Mouse (Mus musculus) frontal cortex, adult 2 months (tissue): ENCODE data around the gene Sec14l3. TPM values are rescaled to one million over a fixed set of nuclear protein-coding genes. Genes with fewer than 3 reads are reported as not detected.

Experiments used
- DNase-seq, 2 experiments: peaks; one replicate each; pipeline ENCODE4 v3.0.0; 2022; ENCODE audit warnings: low spot score in 1 of 2; ENCODE audit errors: extremely low spot score in 1 of 2
- polyA plus RNA-seq: library from polyadenylated mRNA; depleted of rRNA; stranded (reverse); fragments of >200 nt; gene quantifications from 2 replicates; pipeline ENCODE4 v1.2.3, GENCODE M21; 2012; rRNA removed

Sec14l3 gene
- polyA plus RNA-seq, 1 experiment: 0.40 TPM

DNA sequence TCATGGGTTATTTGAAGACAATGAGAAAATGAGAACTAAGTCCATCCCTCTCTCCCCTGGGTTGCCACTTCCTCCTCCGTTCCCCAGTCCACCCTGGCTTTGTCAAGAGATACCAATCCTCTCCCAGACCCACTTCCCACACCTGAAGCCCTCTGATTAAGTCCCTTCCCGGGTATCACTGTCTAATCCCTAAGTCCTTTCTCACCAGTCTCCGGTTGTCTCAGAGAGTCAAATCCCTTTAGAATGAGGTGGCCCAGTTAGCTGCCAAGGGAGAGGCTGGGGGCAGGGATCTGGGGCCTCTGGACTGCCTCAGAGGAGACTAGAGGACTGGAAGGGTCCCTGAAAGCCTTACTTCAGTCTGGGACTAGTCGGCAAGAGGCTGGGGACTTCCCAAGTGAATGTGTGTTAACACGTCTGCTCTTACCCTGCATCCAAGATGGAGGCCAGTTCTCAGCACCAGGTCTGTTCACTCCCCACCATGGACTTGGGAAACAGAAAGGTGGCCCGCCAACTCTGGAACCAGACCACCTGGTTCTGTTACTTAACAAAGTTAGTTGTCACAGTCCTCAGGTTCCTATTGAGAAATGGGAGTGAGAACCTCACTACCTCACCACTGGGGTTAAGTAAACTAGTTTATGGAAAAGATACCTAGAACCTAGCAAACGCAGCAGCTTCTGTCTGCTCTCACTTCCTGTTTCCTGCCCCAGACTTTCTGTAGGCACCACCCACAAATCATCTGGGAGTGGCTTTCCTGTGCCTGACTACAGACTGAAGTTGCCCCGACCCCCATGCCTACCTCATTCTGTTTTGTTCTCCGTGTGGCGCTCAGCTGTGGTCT is 58.3 kb downstream of the Sec14l3 start, which contains the start of gene Sec14l2:
Gene Sec14l2 (minus strand): TSS at position 674 of the 838 bp plus-strand sequence.
- DNase-seq: no peak

DNA sequence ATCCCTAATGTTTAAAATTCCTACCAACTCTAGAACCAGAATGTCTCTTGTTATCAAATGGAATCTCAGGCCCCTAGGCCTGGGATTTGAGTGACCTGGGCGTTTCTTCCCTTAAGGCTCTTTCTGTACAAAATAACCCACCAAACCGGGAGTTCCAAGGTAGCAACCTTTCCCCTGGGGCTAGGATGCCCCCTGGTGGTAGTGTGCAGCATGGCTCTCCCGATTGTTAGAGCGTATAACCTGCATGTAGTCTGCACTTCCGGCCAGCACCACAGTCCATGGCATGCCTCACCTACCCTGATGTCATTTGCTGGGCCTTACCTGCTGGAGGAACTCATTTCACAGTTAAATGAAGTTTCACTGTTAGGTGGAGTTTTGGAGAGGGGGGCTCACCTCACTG is 59.3 kb downstream of the Sec14l3 start:
- peak in 1 of 2 experiments; percentile 68 for DNase-seq

DNA sequence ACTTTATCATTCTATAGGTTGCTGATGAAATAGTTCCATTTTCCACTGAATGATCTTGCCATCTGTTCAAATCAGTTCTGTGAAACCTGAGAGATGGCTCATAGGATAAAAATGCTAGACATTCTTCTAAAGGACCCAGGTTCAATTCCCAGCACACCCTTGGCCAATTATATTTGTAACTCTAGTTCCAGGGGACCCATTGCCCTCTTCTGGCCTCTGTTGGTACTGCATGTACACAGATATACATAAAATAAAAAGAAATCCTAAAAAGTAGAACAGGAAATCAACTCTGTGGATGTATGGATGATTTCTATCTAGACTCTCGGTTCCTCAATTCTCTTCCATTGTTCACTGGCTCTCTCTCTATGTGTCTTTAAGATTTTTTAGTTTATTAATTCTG is 62.4 kb downstream of the Sec14l3 start:
- DNase-seq: no peak

Other genes with a start within 250 kb of the Sec14l3 start
- gene Osbp2, start 200.9 kb upstream of the Sec14l3 start, polyA plus RNA-seq: 65.4 TPM in 2 replicates
- gene 4921536K21Rik, start 169.7 kb upstream of the Sec14l3 start, polyA plus RNA-seq: 0.28 and 0.46 TPM in 2 replicates
- 18.4 and 20.3 TPM in 2 replicates for gene Dusp18, start 169.6 kb upstream of the Sec14l3 start, polyA plus RNA-seq
- 23.9 and 24.0 TPM in 2 replicates for gene Slc35e4, start 150.2 kb upstream of the Sec14l3 start, polyA plus RNA-seq
- gene Tcn2, start 132.7 kb upstream of the Sec14l3 start, polyA plus RNA-seq: 33.2 and 39.2 TPM in 2 replicates
- 34.4 and 36.9 TPM in 2 replicates for gene Pes1, start 100.9 kb upstream of the Sec14l3 start, polyA plus RNA-seq
- gene 4930556J24Rik, start 88.1 kb upstream of the Sec14l3 start, polyA plus RNA-seq: 0.06 TPM in 1 of 2 replicates, not detected in the other
- gene Gal3st1, start 81.2 kb upstream of the Sec14l3 start, polyA plus RNA-seq: 25.5 and 26.8 TPM in 2 replicates
- 0.08 and 0.30 TPM in 2 replicates for gene Sec14l4, start 33.4 kb upstream of the Sec14l3 start, polyA plus RNA-seq
- 112 and 119 TPM in 2 replicates for gene Mtfp1, start 30.6 kb downstream of the Sec14l3 start, polyA plus RNA-seq
- 41.8 and 43.0 TPM in 2 replicates for gene Sec14l2, start 58.6 kb downstream of the Sec14l3 start, polyA plus RNA-seq
- 47.6 and 48.7 TPM in 2 replicates for gene Rnf215, start 70.4 kb downstream of the Sec14l3 start, polyA plus RNA-seq
- 22.5 and 23.8 TPM in 2 replicates for gene Ccdc157, start 95.5 kb downstream of the Sec14l3 start, polyA plus RNA-seq
- 45.6 and 49.0 TPM in 2 replicates for gene Sf3a1, start 95.5 kb downstream of the Sec14l3 start, polyA plus RNA-seq
- 56.4 and 59.0 TPM in 2 replicates for gene Tbc1d10a, start 121.9 kb downstream of the Sec14l3 start, polyA plus RNA-seq
- gene Castor1, start 153.4 kb downstream of the Sec14l3 start, polyA plus RNA-seq: 4.5 and 5.2 TPM in 2 replicates
- 0.08 and 0.18 TPM in 2 replicates for gene Osm, start 171.6 kb downstream of the Sec14l3 start, polyA plus RNA-seq
- gene Lif, start 192.7 kb downstream of the Sec14l3 start, polyA plus RNA-seq: 0.36 TPM in 2 replicates